Mouse (Mus musculus) limb, embryonic 12.5 days (tissue): Measurements from ENCODE around the gene Cxcl14. TPM values are rescaled to one million over a fixed set of nuclear protein-coding genes. Genes with fewer than 3 reads are reported as not detected.
A peak's percentile ranks its signal among the peaks of the same experiment; 100 is the strongest.

ENCODE experiments used
- ATAC-seq: fragments of 200-750 bp; cut with Nextera tagmentation; 2 replicates; pipeline ENCODE4 v1.8.0; 2017; ENCODE audit warnings: low read depth, moderate TSS enrichment; ENCODE audit not compliant: insufficient number of reproducible peaks, insufficient read depth, low FRiP score, low TSS enrichment
- H3K27ac ChIP-seq: fragments of 300-500 bp; sonication (generic); 2 replicates; pipeline ENCODE4 v1.5.1; 2016; ENCODE audit warnings: mild to moderate bottlenecking, moderate library complexity
- H3K27me3 ChIP-seq: fragments of 300-500 bp; sonication (generic); 2 replicates; pipeline ENCODE4 v1.6.1; 2016; ENCODE audit warnings: mild to moderate bottlenecking, moderate library complexity
- H3K36me3 ChIP-seq: fragments of 300-500 bp; sonication (generic); 2 replicates; pipeline ENCODE4 v1.6.1; 2016; ENCODE audit warnings: mild to moderate bottlenecking, moderate library complexity
- H3K4me1 ChIP-seq: fragments of 300-500 bp; sonication (generic); replicated peaks from 2 replicates; pipeline ENCODE4 v1.6.1; 2016
- H3K4me2 ChIP-seq: fragments of 300-500 bp; sonication (generic); 2 replicates; pipeline ENCODE4 v1.6.1; 2016; ENCODE audit warnings: mild to moderate bottlenecking, moderate library complexity
- H3K4me3 ChIP-seq: fragments of 300-500 bp; sonication (generic); replicated peaks from 2 replicates; pipeline ENCODE4 v1.5.1; 2016; ENCODE audit warnings: mild to moderate bottlenecking
- H3K9ac ChIP-seq: fragments of 300-500 bp; sonication (generic); replicated peaks from 2 replicates; pipeline ENCODE4 v1.6.1; 2016; ENCODE audit warnings: mild to moderate bottlenecking, moderate library complexity
- H3K9me3 ChIP-seq: fragments of 300-500 bp; sonication (generic); 2 replicates; pipeline ENCODE4 v1.6.1; 2016; ENCODE audit warnings: mild to moderate bottlenecking, moderate library complexity
- WGBS: fragments of 180-500 bp; shearing (Covaris S2); methylation state at CpG from one replicate; pipeline ENCODE4 v1.1.7; 2016; 5-methylcytosine and 5-hydroxymethylcytosine counted together
- polyA plus RNA-seq: library from polyadenylated mRNA; unstranded; fragments of >200 nt; fragmentation: Nextera tagmentation; extraction: Ambion mirVana; gene quantifications from 2 replicates; pipeline ENCODE4 v1.2.1, GENCODE M21; 2016

The Cxcl14 gene
- 342 and 397 TPM in 2 replicates for polyA plus RNA-seq

GRCm38 (mm10) chr13:56295943-56296658 lies at the start of gene Cxcl14:
Cxcl14 (minus strand) TSS chr13:56296551.
- Histone ChIP-seq H3K4me3 (peak within 1 kb of the TSS; percentile 73), H3K4me2 (peak within 1 kb of the TSS; percentile 94), H3K36me3 (peaks cover 28% of the 10 kb centered on the region), H3K27me3 (peaks cover 51% of the 10 kb centered on the region), H3K27ac (peak within 1 kb of the TSS; percentile 82), H3K9ac (peak within 1 kb of the TSS; percentile 93), H3K9me3 (no peaks in the 10 kb centered on the region), H3K4me1 (peaks cover 52% of the 10 kb centered on the region)
- peak; percentile 29 for ATAC-seq
- WGBS, result under 1% methylated on average over 75 of the region's 76 CpGs

DNA sequence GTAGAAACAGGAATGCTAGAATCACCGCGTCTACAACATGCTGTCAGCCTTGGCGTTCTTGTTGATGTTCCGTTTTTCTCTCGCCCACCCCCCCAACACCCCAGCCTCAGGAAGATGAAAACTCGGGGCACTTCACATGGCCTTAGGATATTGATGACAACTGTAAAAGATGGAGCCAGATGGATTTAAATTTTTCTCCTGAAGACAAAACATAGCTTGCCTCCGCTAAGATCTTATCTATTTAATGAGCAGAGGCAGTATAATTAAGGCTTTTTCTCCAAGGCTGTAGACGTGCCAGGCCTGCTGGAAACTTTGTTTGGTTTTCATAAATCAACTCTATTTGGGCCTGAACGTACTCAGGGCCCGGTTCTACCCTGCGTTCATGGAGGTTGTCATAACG lies 48.0 kb upstream of the Cxcl14 start:
- H3K4me2 ChIP-seq, result no peak overlapping the region
- H3K9me3 ChIP-seq, result no peaks in the 10 kb centered on the region
- no peak for ATAC-seq
- H3K27ac ChIP-seq, result 0 out of 2 replicates have a peak overlapping the region, but pooled peaks have one; percentile 41
- no peak overlapping the region for H3K4me3 ChIP-seq
- no peaks in the 10 kb centered on the region for H3K36me3 ChIP-seq
- no peak overlapping the region for H3K9ac ChIP-seq
- no peaks in the 10 kb centered on the region for H3K27me3 ChIP-seq
- H3K4me1 ChIP-seq, result peaks cover 24% of the 10 kb centered on the region
- WGBS, result 69% methylated on average over 12 of the region's 12 CpGs

DNA sequence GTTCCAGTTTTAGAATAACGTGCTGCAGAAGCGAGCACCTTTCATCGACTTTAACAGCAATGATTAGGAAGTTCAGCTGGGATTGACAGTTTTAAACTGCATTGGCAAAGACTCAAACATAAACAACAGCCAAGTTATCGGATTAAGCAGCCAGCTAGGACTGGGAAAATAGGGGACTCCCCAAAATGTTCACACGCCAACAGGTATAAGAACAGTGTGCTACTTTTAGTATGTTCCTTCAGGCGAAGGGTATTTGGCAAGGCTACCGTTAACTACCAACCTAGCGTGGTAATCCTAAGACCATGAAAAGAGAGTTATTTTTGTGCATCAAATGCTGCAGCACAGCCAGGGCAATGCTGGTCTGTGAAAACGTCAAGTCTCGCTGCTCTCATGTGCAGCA lies 46.1 kb upstream of the Cxcl14 start:
- Histone ChIP-seq H3K9me3 (no peaks in the 10 kb centered on the region), H3K9ac (no peak overlapping the region), H3K4me3 (no peak overlapping the region), H3K27ac (no peak overlapping the region), H3K4me2 (no peak overlapping the region), H3K27me3 (no peaks in the 10 kb centered on the region), H3K4me1 (peaks cover 20% of the 10 kb centered on the region), H3K36me3 (no peaks in the 10 kb centered on the region)
- 90% methylated on average over 10 of the region's 10 CpGs for WGBS
- ATAC-seq, result no peak

DNA sequence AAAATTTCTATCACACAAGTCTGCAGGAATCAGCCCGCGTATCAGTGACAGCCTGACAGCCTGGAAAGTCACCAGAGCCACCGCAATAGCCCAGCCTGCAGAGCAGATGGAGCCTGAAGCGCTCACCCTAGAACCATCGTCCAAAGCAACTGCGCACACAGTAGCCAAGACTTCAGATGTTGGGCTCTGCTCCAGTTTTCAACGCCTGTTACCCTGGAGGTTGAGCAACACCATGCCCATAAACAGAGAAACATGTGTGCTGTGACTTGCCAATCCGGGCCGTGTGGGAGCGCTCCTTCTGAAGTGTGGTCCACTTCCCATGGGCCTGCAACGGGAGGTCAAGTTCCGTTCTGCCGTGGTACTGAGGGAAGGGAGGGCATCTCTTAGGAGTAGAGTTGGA lies 44.2 kb upstream of the Cxcl14 start:
- WGBS, result 81% methylated on average over 13 of the region's 13 CpGs
- ATAC-seq, result no peak
- Histone ChIP-seq H3K9ac (no peak overlapping the region), H3K27me3 (no peaks in the 10 kb centered on the region), H3K4me1 (peaks cover 9% of the 10 kb centered on the region; the same call in 1 of the 2 replicates), H3K36me3 (no peaks in the 10 kb centered on the region), H3K9me3 (no peaks in the 10 kb centered on the region), H3K27ac (no peak overlapping the region), H3K4me2 (no peak overlapping the region), H3K4me3 (no peak overlapping the region)

DNA sequence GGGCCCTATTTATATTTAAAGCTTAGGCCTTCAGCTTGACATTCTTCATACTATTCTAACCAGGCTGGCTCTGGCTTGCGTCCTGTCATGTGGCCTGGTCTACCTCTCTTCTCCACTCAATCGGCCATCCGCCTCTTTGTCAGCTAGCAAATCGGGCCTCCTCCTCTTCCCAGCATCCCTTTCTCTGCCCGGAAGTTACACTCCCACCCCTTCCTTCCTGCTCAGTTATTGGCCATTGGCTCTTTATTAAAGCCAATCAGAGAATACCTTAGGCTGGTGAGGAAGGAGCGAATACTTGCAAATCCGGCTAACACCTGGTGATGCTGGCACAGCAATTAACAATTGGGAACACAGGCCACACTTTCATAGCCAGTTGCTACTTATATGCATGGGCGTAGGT lies 43.5 kb upstream of the Cxcl14 start:
- Histone ChIP-seq H3K36me3 (no peaks in the 10 kb centered on the region), H3K4me1 (peaks cover 13% of the 10 kb centered on the region), H3K9ac (no peak overlapping the region), H3K27me3 (no peaks in the 10 kb centered on the region), H3K9me3 (no peaks in the 10 kb centered on the region), H3K4me3 (no peak overlapping the region), H3K27ac (no peak overlapping the region), H3K4me2 (no peak overlapping the region)
- WGBS, result 83% methylated on average over 8 of the region's 8 CpGs
- no peak for ATAC-seq

DNA sequence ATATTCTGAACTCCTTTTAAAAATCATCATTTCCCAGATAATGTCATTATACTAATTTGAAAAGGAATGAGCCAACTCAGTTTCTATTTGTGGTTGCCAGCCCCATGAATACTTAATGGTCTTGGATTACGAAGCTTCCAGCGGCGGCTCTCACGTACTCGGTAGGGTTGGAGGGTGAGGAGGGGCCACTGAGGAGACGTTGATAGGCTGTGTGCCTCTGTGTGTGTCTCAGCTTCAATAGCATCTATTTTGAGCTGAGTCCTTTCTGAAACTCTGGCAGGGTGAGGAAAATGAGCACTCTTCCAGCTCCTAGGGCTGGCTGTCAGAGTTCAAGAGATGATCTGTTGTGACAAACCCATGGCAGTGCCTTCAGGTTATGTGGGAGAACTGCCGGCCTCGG lies 40.6 kb upstream of the Cxcl14 start:
- H3K4me3 ChIP-seq, result no peak overlapping the region
- no peak overlapping the region for H3K27ac ChIP-seq
- H3K4me2 ChIP-seq, result no peak overlapping the region
- no peaks in the 10 kb centered on the region for H3K27me3 ChIP-seq
- no peak for ATAC-seq
- WGBS, result 63% methylated on average over 8 of the region's 8 CpGs
- no peak overlapping the region for H3K9ac ChIP-seq
- H3K9me3 ChIP-seq, result no peaks in the 10 kb centered on the region
- peaks cover 16% of the 10 kb centered on the region for H3K4me1 ChIP-seq
- H3K36me3 ChIP-seq, result no peaks in the 10 kb centered on the region

DNA sequence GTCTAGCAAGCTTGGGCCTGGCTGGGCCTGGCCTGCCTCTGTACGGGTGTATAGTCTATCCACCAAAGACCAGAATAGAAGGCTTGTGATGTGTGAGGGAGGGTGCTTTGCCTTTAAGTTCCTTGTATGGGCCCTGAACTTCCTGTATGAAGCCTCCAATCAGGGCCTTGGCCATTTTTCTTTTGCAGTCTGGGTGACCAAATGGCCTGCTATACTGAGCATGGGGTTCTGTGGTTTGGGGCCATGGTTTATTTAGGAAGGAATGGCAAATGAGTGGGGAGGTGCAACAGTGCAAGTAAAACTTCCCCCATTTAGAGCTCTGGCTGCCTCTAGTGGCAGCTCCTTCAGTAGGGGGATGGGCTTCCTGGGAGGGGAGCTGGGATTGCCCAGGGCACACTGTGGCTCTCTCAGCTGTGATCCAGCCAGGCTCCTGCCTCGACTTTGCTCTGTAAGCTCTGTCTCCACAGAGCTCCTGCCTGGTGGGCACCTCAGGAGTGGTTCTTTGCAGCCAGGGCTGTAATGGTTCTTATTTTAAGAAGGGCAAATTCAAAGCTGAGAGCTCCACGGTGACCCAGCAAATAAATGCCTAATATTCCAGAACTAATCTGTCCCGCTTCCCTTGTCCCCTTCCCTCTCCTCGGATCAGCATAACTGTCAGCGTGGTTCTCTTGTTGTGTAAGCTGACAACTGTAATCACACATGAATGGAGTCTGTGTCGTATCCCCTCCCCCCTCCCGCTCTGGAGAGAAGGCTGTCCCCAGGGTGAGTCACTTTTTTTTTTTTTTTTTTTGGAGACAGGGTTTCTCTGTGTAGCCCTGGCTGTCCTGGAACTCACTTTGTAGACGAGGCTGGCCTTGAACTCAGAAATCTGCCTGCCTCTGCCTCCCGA lies 38.7 kb upstream of the Cxcl14 start:
- WGBS, result 65% methylated on average over 10 of the region's 10 CpGs
- H3K27me3 ChIP-seq, result 0 out of 2 replicates have a peak, but pooled peaks cover 3% of the 10 kb centered on the region
- H3K4me3 ChIP-seq, result no peak overlapping the region
- peaks cover 20% of the 10 kb centered on the region for H3K4me1 ChIP-seq
- H3K4me2 ChIP-seq, result no peak overlapping the region
- no peaks in the 10 kb centered on the region for H3K36me3 ChIP-seq
- no peak overlapping the region for H3K9ac ChIP-seq
- H3K27ac ChIP-seq, result peak overlapping the region; percentile 41; the same call in 1 of the 2 replicates
- no peaks in the 10 kb centered on the region for H3K9me3 ChIP-seq
- no peak for ATAC-seq

DNA sequence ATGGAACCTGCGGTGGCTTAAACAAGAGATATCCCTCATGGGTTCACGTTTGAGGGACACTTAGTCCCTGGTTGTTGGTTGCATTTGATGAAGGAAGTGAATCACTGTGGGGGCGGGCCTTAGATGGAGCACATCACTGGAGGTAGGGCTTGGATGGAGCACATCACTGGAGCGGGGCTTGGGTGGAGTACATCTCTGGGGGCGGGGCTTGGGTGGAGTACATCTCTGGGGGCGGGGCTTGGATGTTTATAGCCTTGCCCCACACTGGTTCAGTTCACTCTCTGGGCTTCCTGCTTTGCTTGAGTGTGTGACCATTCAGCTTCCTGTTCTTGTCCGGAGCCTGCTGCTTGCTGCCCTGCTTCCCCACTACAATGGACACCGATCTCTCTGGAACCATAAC lies 37.9 kb upstream of the Cxcl14 start:
- Histone ChIP-seq H3K27me3 (0 out of 2 replicates have a peak, but pooled peaks cover 3% of the 10 kb centered on the region), H3K9ac (no peak overlapping the region), H3K4me3 (no peak overlapping the region), H3K9me3 (no peaks in the 10 kb centered on the region), H3K27ac (no peak overlapping the region; the same call in 1 of the 2 replicates), H3K4me2 (no peak overlapping the region), H3K36me3 (no peaks in the 10 kb centered on the region), H3K4me1 (peaks cover 25% of the 10 kb centered on the region)
- no peak for ATAC-seq
- WGBS, result 87% methylated on average over 8 of the region's 8 CpGs

DNA sequence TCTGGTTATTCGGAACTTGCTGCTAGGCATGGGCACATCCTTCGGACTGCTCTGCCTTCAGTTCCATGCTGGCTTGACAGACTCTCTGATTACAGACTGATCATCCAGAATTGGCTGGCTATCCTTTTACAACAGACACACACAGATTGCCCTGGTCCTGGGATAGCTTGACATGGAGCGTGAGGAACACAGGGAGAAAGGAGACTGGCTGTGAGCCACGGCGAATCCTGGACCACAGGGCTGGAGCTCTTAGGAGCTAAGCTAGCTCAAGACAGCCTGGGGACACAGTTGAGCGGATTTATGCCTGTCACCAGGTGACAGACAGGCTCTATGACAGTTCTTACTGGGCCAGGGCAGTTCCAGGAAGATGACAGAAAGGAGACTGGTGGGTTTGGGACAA lies 36.0 kb upstream of the Cxcl14 start:
- no peaks in the 10 kb centered on the region for H3K36me3 ChIP-seq
- WGBS, result 81% methylated on average over 6 of the region's 6 CpGs
- 0 out of 2 replicates have a peak, but pooled peaks cover 3% of the 10 kb centered on the region for H3K27me3 ChIP-seq
- ATAC-seq, result no peak
- no peak overlapping the region; the same call in 1 of the 2 replicates for H3K27ac ChIP-seq
- no peaks in the 10 kb centered on the region for H3K9me3 ChIP-seq
- H3K4me3 ChIP-seq, result no peak overlapping the region
- H3K4me1 ChIP-seq, result peaks cover 32% of the 10 kb centered on the region
- H3K9ac ChIP-seq, result no peak overlapping the region
- H3K4me2 ChIP-seq, result no peak overlapping the region

DNA sequence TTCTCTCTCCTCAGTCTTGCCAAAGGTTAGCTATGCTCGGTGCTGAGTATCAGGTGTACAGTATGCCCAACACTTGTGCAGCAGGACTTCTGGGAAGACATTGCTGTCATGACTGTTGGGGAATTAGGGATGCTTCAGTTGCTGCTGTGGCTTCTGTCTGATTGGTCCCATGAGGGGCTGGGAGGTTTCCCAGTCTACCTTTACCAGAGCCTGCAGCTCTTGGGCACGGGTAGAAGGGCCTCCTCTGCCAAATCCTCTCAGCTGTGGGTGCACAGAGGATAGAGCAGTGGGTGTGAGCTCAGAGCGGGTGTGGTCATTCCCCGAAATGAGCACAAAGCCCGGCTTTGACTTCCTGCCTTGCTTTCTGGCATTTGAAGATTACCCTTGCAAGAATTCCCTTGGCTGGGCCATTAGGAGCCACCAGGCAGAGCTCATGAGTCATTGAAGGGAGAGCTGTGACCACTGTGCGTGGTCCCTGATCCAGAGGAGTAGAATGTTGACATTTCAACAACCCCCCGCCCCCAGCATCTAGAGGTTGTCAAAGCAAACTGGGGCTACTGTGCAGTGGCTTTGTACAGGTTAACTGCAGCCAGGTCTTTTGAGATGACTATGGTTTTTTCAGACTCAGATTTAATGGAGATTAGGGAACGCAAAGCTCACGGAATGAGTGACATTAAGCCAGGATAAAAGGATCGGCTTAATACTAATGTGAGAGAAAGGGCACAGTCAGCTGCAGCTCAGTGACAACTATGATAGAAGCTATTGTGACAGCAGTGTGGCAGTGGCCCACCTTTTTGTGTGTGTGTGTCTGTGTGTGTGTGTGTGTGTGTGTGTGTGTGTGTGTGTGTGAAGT lies 34.5 kb upstream of the Cxcl14 start:
- peaks cover 36% of the 10 kb centered on the region for H3K4me1 ChIP-seq

More for the DNA sequence above, 34.5 kb upstream of the Cxcl14 start:
- H3K27me3 ChIP-seq, result 0 out of 2 replicates have a peak, but pooled peaks cover 3% of the 10 kb centered on the region
- H3K4me2 ChIP-seq, result no peak overlapping the region
- no peaks in the 10 kb centered on the region for H3K36me3 ChIP-seq
- no peak overlapping the region for H3K9ac ChIP-seq
- no peak for ATAC-seq
- no peaks in the 10 kb centered on the region for H3K9me3 ChIP-seq
- 76% methylated on average over 10 of the region's 10 CpGs for WGBS
- H3K27ac ChIP-seq, result no peak overlapping the region
- H3K4me3 ChIP-seq, result no peak overlapping the region
